Mouse (Mus musculus): ENCODE measurements around the gene Lrr1.

DNA sequence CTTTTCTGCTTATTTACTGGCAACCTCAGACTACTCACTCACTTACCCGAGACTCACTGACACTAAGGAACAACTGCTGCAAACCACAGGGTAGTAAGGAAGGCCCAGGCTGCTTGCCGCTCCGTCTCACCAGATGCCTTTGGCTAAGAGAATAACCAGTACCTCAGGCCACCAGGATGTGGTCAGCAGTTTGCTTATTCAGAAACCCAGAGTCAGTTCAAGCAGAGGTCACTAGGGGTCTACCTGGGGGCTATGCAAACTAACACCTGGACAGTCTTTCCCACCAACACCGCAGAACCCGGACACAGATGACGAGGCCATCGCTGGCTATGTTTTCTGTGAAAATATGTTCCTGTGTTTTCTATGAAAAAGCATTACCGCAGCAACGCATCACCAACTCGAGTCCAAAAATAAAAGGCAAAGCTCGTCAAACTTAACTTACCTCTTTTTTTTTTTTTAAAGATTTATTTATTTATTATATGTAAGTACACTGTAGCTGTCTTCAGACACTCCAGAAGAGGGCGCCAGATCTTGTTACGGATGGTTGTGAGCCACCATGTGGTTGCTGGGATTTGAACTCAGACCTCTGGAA is 44.7 kb downstream of the Lrr1 start:
- TF ChIP-seq HCFC1 (IDR thresholded peaks at IDR 0.05; ENCODE audit: borderline replicate concordance, insufficient read depth, low read length) = no peak
- peak; percentile 68 for TF ChIP-seq ZNF384 (IDR thresholded peaks at IDR 0.05; ENCODE audit: low read depth, low read length)
- no peak for TF ChIP-seq CHD2 (IDR thresholded peaks at IDR 0.05; ENCODE audit: low read depth, low read length)
